Mouse (Mus musculus) stomach, postnatal 0 days (tissue): ENCODE measurements around the gene Tcf7l1. TPM values are rescaled to one million over a fixed set of nuclear protein-coding genes. Genes with fewer than 3 reads are reported as not detected.

ENCODE experiments used
- ATAC-seq: fragments of 200-750 bp; cut with Nextera tagmentation; 2 replicates; pipeline ENCODE4 v1.8.0; 2017; ENCODE audit not compliant: low FRiP score, low TSS enrichment
- DNase-seq: peaks from one replicate; pipeline ENCODE4 v3.0.0-alpha.2; 2016; ENCODE audit warnings: low spot score
- H3K27ac ChIP-seq: fragments of 300-500 bp; sonication (generic); replicated peaks from 2 replicates; pipeline ENCODE4 v1.5.1; 2014; ENCODE audit warnings: mild to moderate bottlenecking, control low read depth
- H3K27me3 ChIP-seq: fragments of 300-500 bp; sonication (generic); 2 replicates; pipeline ENCODE4 v1.6.1; 2014; ENCODE audit warnings: low read length; ENCODE audit not compliant: control insufficient read depth, insufficient read depth
- H3K36me3 ChIP-seq: fragments of 300-500 bp; sonication (generic); 2 replicates; pipeline ENCODE4 v1.6.1; 2014; ENCODE audit warnings: low read length, mixed read lengths; ENCODE audit not compliant: control insufficient read depth, insufficient read depth
- H3K4me1 ChIP-seq: fragments of 300-500 bp; sonication (generic); replicated peaks from 2 replicates; pipeline ENCODE4 v1.6.1; 2014; ENCODE audit warnings: antibody characterized with exemption; ENCODE audit not compliant: control insufficient read depth, insufficient read depth
- H3K4me2 ChIP-seq: fragments of 300-500 bp; sonication (generic); replicated peaks from 2 replicates; pipeline ENCODE4 v1.6.1; 2014; ENCODE audit warnings: low read depth, mild to moderate bottlenecking, control low read depth, moderate library complexity
- H3K4me3 ChIP-seq: fragments of 300-500 bp; sonication (generic); 2 replicates; pipeline ENCODE4 v1.5.1; 2014; ENCODE audit warnings: low read depth, low read length, control low read depth
- H3K9ac ChIP-seq: fragments of 300-500 bp; sonication (generic); 2 replicates; pipeline ENCODE4 v1.6.1; 2014; ENCODE audit warnings: mild to moderate bottlenecking, low read length, control low read depth, mixed read lengths
- H3K9me3 ChIP-seq: fragments of 300-500 bp; sonication (generic); 2 replicates; pipeline ENCODE4 v1.6.1; 2016; ENCODE audit warnings: low read length; ENCODE audit not compliant: control insufficient read depth
- CTCF ChIP-seq: IDR thresholded peaks from 2 replicates; pipeline ENCODE4 v1.5.1; 2016; ENCODE audit warnings: antibody characterized with exemption, low read depth, mild to moderate bottlenecking, moderate library complexity
- EP300 ChIP-seq: optimal IDR thresholded peaks from 2 replicates; pipeline ENCODE3; 2016; ENCODE audit warnings: antibody characterized with exemption
- WGBS: fragments of 180-500 bp; shearing (Covaris S2); extraction: QIAGEN DNeasy Blood & Tissue Kit; methylation state at CpG from one replicate; pipeline ENCODE4 v1.1.7; 2014; 5-methylcytosine and 5-hydroxymethylcytosine counted together
- polyA plus RNA-seq: library from polyadenylated mRNA; unstranded; fragments of >200 nt; fragmentation: Nextera tagmentation; extraction: Ambion mirVana; gene quantifications from 2 replicates; pipeline ENCODE4 v1.2.1, GENCODE M21; 2015

Tcf7l1 gene
- polyA plus RNA-seq, 1 experiment from 2014 or later, result 11.1 TPM

GRCm38 (mm10) chr6:72616643-72617288 lies 172.3 kb downstream of the Tcf7l1 start, which contains the start of gene Tgoln1:
Gene Tgoln1 (minus strand): TSS chr6:72617000.
- H3K27me3 ChIP-seq, result no peaks in the 10 kb centered on the region
- ATAC-seq (peak; percentile 89), DNase-seq (peak; percentile 96)
- WGBS, result under 1% methylated on average over 39 of the region's 41 CpGs
- H3K9me3 ChIP-seq, result no peaks in the 10 kb centered on the region
- peak within 1 kb of the TSS; percentile 85 for H3K4me3 ChIP-seq
- peak within 1 kb of the TSS; percentile 94 for H3K4me2 ChIP-seq
- H3K4me1 ChIP-seq, result peaks cover 13% of the 10 kb centered on the region
- TF ChIP-seq EP300, result peak; percentile 59
- TF ChIP-seq CTCF, result no peak
- H3K9ac ChIP-seq, result peak within 1 kb of the TSS; percentile 79
- H3K27ac ChIP-seq, result peak within 1 kb of the TSS; percentile 96
- H3K36me3 ChIP-seq, result peaks cover 3% of the 10 kb centered on the region; the same call in 1 of the 2 replicates

DNA sequence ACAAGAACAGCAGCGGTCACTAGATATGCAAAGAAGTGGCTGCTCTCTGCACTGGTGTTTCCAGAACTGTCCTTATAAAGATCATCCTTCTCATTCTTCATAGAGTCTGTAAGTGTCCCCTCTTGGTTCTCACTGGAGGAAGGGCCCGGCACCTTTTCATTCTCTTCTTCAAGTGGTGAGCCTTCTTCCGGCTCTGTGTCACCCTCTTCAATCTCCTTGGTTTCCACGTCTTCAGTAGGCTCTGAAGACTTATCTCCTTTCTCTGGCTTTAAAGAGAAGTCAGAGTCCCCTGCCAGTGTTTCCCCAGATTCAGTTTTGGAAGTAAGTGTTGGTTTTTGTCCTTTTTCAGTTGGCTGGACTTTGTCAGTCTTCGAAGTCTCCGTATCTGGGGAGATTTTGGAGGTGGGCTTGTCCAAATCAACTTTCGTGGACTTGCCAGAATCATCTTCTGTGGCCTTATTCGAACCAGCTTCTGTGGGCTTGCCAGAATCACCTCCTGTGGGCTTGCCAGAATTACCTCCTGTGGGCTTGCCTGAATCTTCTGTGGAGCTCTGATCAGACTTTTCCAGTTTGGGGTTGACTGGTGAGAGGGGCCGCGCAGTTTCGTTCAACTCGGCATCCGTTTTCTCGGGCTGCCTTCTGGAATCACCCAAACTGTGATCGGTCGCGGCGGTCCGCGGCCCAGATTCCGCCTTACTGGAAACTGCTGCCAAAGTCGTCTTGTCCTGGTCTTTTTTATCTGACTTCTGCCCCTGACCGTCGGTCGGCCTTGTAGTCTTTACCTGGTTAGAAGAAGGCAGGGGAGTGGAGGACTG lies 173.3 kb downstream of the Tcf7l1 start:
- Histone ChIP-seq H3K36me3 (peaks cover 3% of the 10 kb centered on the region; the same call in 1 of the 2 replicates), H3K27me3 (no peaks in the 10 kb centered on the region), H3K9ac (peak overlapping the region; percentile 79), H3K9me3 (no peaks in the 10 kb centered on the region), H3K27ac (peak overlapping the region; percentile 53), H3K4me1 (peaks cover 13% of the 10 kb centered on the region), H3K4me2 (peak overlapping the region; percentile 94), H3K4me3 (peak overlapping the region; percentile 85)
- DNase-seq, result peak; percentile 23
- TF ChIP-seq EP300 (no peak), CTCF (no peak)
- 18% methylated on average over 25 of the region's 25 CpGs for WGBS
- no peak for ATAC-seq

- 36% methylated on average over 2 of the region's 2 CpGs for WGBS
- Histone ChIP-seq H3K27me3 (no peaks in the 10 kb centered on the region), H3K9me3 (no peaks in the 10 kb centered on the region), H3K27ac (no peak overlapping the region), H3K9ac (peak overlapping the region; percentile 79), H3K4me3 (peak overlapping the region; percentile 85), H3K36me3 (peaks cover 5% of the 10 kb centered on the region; the same call in 1 of the 2 replicates), H3K4me2 (peak overlapping the region; percentile 94), H3K4me1 (peaks cover 13% of the 10 kb centered on the region)
- no peak for ATAC-seq
- no peak for DNase-seq
- TF ChIP-seq CTCF, result no peak
- TF ChIP-seq EP300, result no peak
These were observed 173.9 kb downstream of the Tcf7l1 start for GRCm38 (mm10) chr6:72615151-72615550.

- Histone ChIP-seq H3K4me2 (no peak overlapping the region), H3K4me3 (no peak overlapping the region), H3K9ac (no peak overlapping the region), H3K4me1 (peaks cover 2% of the 10 kb centered on the region), H3K27me3 (no peaks in the 10 kb centered on the region), H3K9me3 (no peaks in the 10 kb centered on the region), H3K27ac (no peak overlapping the region), H3K36me3 (peaks cover 9% of the 10 kb centered on the region; the same call in 1 of the 2 replicates)
- TF ChIP-seq EP300, result no peak
- no peak for TF ChIP-seq CTCF
- WGBS, result 56% methylated on average over 4 of the region's 4 CpGs
- ATAC-seq (no peak), DNase-seq (no peak)
These were observed 178.8 kb downstream of the Tcf7l1 start for GRCm38 (mm10) chr6:72610261-72610660.

DNA sequence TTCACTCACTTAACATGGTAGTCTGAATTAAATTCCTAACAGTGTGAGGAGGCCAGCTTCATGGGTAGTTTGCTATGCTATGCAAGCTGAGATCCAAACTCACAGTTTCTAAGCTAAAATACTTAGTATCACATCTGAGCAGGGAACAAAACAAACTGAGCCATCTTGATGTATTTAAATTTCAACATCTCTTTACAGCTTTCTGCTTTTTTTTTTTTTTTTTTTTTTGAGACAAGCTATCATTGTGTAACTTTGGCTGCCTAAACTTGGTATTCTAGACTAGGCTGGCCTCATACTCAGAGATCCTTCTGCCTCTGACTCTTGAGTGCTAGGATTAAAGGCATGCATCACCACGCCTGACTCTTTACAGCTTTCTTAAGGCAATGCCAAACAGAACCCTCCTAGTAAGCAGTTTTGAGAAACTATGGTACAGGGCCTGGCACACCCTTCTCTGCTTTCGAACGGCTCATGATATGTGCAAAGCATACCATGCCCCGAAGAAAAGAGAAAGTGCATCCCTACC lies 180.3 kb downstream of the Tcf7l1 start:
- ATAC-seq (no peak), DNase-seq (no peak)
- no peaks in the 10 kb centered on the region for H3K9me3 ChIP-seq
- no peak for TF ChIP-seq CTCF
- no peak for TF ChIP-seq EP300
- no peak overlapping the region for H3K27ac ChIP-seq
- 67% methylated on average over 4 of the region's 4 CpGs for WGBS
- peaks cover 14% of the 10 kb centered on the region; the same call in 1 of the 2 replicates for H3K36me3 ChIP-seq
- no peak overlapping the region for H3K9ac ChIP-seq
- H3K4me2 ChIP-seq, result no peak overlapping the region
- no peaks in the 10 kb centered on the region for H3K27me3 ChIP-seq
- H3K4me3 ChIP-seq, result no peak overlapping the region
- no peaks in the 10 kb centered on the region for H3K4me1 ChIP-seq
